Mouse (Mus musculus): ENCODE measurements at regions not wholly inside any gene's neighbourhood (a gene's known extent, or its start where the extent isn't known, plus 50 kb on each side); places are given as distances from the start of the nearest gene placed in this dataset.

DNA sequence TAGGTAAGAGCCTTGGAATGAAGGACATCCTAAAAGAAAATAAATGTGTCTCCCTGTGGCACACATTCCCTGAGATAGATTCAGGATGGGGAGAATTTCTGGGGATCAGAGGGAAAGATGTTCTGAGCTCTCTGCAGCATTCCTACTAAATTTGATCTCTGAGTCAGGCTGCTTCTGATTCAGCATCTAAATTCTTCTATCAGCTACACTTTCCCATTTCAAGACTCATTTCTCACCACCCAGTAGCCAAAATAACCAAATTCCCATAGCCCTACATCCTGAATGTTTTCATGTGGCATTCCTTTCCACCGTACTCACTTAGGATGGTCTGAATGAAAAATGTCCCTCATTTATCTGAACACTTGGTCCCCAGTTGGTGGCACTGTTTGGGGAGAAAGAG, 223.2 kb upstream of the Actbl2 start:
- Histone ChIP-seq H3K27ac (replicated peaks; ENCODE audit: low read depth, low read length) (no peak overlapping the region), H3K4me2 (ENCODE audit: low read depth, severe bottlenecking) (no peak overlapping the region), H3K9me3 (ENCODE audit: control insufficient read depth, low read length) (no peaks in the 10 kb centered on the region), H3K9ac (ENCODE audit: low read length) (no peak overlapping the region), H3K4me1 (ENCODE audit: control insufficient read depth, insufficient read depth, low read length) (no peaks in the 10 kb centered on the region), H3K27me3 (ENCODE audit: control insufficient read depth, insufficient read depth, low read length) (no peaks in the 10 kb centered on the region), H3K36me3 (ENCODE audit: control insufficient read depth, insufficient read depth, low read length) (no peaks in the 10 kb centered on the region), H3K4me3 (ENCODE audit: low read depth, low read length) (no peak overlapping the region)
- no peak for DNase-seq (ENCODE audit: low spot score)
- no peak for ATAC-seq (ENCODE audit: insufficient number of reproducible peaks, low FRiP score, low TSS enrichment, low read depth)
- 86% methylated on average over 1 of the region's 1 CpGs for WGBS

DNA sequence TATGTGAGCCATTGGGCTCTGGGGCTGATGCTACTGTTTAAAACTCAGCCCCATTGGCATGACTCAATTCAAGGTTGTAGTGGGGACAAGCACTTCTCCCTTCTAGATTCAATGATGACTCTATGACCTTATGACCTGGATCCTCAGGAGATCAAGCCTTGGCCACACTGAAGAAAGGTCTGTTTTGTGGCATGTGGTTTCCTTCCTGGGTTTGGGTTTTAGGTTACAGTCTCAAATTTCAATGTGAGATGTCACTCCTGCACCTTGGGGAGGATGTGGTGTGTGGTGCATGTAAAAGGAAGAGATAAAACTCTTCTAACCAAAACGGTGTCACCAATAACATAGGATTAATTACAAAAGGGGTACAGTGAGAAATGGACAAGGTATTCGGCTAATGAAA, 211.2 kb upstream of the Actbl2 start:
- peaks cover 5% of the 10 kb centered on the region; the same call in 1 of the 2 replicates for H3K4me1 ChIP-seq (ENCODE audit: control insufficient read depth, insufficient read depth, low read length)
- H3K27ac ChIP-seq (replicated peaks; ENCODE audit: low read depth, low read length) = no peak overlapping the region
- H3K4me2 ChIP-seq (ENCODE audit: low read depth, severe bottlenecking) = no peak overlapping the region
- H3K27me3 ChIP-seq (ENCODE audit: control insufficient read depth, insufficient read depth, low read length) = no peaks in the 10 kb centered on the region
- H3K36me3 ChIP-seq (ENCODE audit: control insufficient read depth, insufficient read depth, low read length) = no peaks in the 10 kb centered on the region
- no peak for ATAC-seq (ENCODE audit: insufficient number of reproducible peaks, low FRiP score, low TSS enrichment, low read depth)
- WGBS = 48% methylated on average over 2 of the region's 2 CpGs
- DNase-seq (ENCODE audit: low spot score) = no peak
- H3K9me3 ChIP-seq (ENCODE audit: control insufficient read depth, low read length) = no peaks in the 10 kb centered on the region
- H3K9ac ChIP-seq (ENCODE audit: low read length) = no peak overlapping the region
- no peak overlapping the region for H3K4me3 ChIP-seq (ENCODE audit: low read depth, low read length)

DNA sequence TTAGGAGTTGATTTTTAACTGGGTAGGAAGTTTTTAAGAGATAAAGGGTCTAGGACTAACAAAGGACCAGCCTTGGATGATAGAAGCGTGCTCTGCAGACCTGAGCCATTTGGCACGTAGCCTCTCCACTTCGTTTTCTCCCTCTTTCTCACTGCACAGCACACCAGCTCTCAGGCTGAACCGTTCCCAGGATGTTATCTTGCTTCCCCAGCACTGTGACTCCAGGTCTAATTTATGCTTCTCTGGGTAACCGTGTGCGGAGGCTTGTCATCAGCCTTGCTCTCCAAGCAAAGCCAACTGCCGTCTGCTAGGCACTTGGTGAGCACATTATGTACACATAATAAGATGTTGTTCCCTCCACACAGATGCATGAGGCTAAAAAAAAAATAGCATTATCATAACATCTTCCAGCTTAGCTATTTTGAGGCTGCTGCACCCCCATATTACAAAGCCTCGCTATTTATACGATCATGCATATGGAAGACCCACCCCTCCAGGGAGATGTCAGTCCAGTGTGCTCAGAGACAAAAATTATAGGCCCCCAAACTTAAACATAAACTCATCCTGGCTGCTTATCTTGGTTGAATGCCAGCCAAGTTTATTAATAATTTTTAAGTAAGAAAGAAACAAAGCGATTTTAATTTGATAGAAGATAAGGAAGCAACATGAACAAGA, 210.3 kb upstream of the Actbl2 start:
- no peaks in the 10 kb centered on the region for H3K9me3 ChIP-seq (ENCODE audit: control insufficient read depth, low read length)
- no peak overlapping the region for H3K4me2 ChIP-seq (ENCODE audit: low read depth, severe bottlenecking)
- H3K36me3 ChIP-seq (ENCODE audit: control insufficient read depth, insufficient read depth, low read length) = no peaks in the 10 kb centered on the region
- DNase-seq (ENCODE audit: low spot score) = no peak
- no peak for ATAC-seq (ENCODE audit: insufficient number of reproducible peaks, low FRiP score, low TSS enrichment, low read depth)
- WGBS = 61% methylated on average over 10 of the region's 10 CpGs
- no peaks in the 10 kb centered on the region for H3K27me3 ChIP-seq (ENCODE audit: control insufficient read depth, insufficient read depth, low read length)
- no peak overlapping the region for H3K4me3 ChIP-seq (ENCODE audit: low read depth, low read length)
- H3K27ac ChIP-seq (replicated peaks; ENCODE audit: low read depth, low read length) = no peak overlapping the region
- H3K9ac ChIP-seq (ENCODE audit: low read length) = no peak overlapping the region
- H3K4me1 ChIP-seq (ENCODE audit: control insufficient read depth, insufficient read depth, low read length) = peaks cover 5% of the 10 kb centered on the region; the same call in 1 of the 2 replicates

DNA sequence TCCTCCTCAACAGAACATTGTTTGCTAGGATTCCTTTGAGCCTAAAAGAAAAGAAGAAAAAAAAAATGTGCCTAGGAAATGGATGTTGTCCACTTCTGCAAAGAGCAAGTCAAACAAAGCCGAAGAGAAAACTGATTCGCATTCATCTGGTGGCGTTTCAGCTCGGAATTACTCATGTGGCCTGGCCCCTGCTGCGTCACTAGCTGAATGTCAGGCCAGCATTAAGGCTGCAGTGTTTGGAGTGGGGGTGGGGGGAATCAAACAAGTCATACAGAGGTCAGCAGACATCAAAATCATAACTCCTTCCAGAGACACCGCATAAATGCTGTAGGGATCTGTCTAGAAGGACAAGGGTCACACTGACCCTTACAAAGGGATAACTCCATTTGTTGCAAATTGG, 204.7 kb upstream of the Actbl2 start:
- no peak overlapping the region for H3K4me2 ChIP-seq (ENCODE audit: low read depth, severe bottlenecking)
- no peak overlapping the region for H3K4me3 ChIP-seq (ENCODE audit: low read depth, low read length)
- no peak overlapping the region for H3K9ac ChIP-seq (ENCODE audit: low read length)
- peak; percentile 23 for DNase-seq (ENCODE audit: low spot score)
- 38% methylated on average over 6 of the region's 6 CpGs for WGBS
- H3K27ac ChIP-seq (replicated peaks; ENCODE audit: low read depth, low read length) = no peak overlapping the region
- no peaks in the 10 kb centered on the region for H3K9me3 ChIP-seq (ENCODE audit: control insufficient read depth, low read length)
- no peak for ATAC-seq (ENCODE audit: insufficient number of reproducible peaks, low FRiP score, low TSS enrichment, low read depth)
- H3K4me1 ChIP-seq (ENCODE audit: control insufficient read depth, insufficient read depth, low read length) = no peaks in the 10 kb centered on the region; the same call in 1 of the 2 replicates
- H3K36me3 ChIP-seq (ENCODE audit: control insufficient read depth, insufficient read depth, low read length) = no peaks in the 10 kb centered on the region
- H3K27me3 ChIP-seq (ENCODE audit: control insufficient read depth, insufficient read depth, low read length) = no peaks in the 10 kb centered on the region

DNA sequence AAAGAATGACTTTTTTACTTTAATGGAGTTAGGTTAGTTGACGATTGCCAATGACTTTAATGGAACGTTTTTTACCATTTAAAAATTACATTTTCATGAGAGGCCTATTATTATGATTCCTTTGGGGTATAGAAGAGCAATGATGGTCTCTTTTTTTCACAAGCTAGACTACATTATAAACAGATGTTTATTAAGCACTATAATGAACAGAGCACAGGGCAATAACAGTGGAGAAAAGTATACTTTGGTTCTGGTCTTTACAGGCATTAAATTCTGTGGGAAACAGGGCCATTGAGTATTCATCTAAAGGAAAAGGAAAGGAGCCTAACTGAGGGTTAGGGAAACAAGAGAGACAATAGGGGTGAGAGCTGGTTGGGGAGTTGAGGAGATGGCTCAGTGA, 199.0 kb upstream of the Actbl2 start:
- Histone ChIP-seq H3K9me3 (ENCODE audit: control insufficient read depth, low read length) (no peaks in the 10 kb centered on the region), H3K4me2 (ENCODE audit: low read depth, severe bottlenecking) (no peak overlapping the region), H3K4me1 (ENCODE audit: control insufficient read depth, insufficient read depth, low read length) (no peaks in the 10 kb centered on the region; the same call in 1 of the 2 replicates), H3K4me3 (ENCODE audit: low read depth, low read length) (no peak overlapping the region), H3K27me3 (ENCODE audit: control insufficient read depth, insufficient read depth, low read length) (no peaks in the 10 kb centered on the region), H3K36me3 (ENCODE audit: control insufficient read depth, insufficient read depth, low read length) (no peaks in the 10 kb centered on the region), H3K9ac (ENCODE audit: low read length) (no peak overlapping the region), H3K27ac (replicated peaks; ENCODE audit: low read depth, low read length) (no peak overlapping the region)
- no peak for ATAC-seq (ENCODE audit: insufficient number of reproducible peaks, low FRiP score, low TSS enrichment, low read depth)
- no peak for DNase-seq (ENCODE audit: low spot score)
- WGBS = 74% methylated on average over 2 of the region's 2 CpGs

DNA sequence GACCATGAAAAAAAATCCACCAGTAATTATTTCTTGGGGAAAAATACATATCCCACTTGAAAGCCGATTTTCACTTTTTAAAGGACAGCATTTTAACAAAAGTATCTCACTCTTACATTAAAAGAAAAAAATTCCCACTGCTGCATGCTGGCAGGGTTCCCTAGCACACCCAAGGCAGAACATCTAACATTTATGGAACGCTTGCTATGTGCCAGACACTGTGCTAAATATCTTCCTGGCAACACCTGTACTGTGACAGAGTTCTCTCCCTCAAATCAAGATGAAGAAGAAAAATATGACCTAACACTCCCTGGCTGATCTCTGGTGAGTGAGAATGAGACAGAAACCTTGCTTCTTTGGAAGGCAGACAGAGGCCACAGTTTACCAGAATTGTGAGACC, 167.1 kb upstream of the Actbl2 start:
- ATAC-seq (ENCODE audit: insufficient number of reproducible peaks, low FRiP score, low TSS enrichment, low read depth) = no peak
- no peak overlapping the region for H3K4me2 ChIP-seq (ENCODE audit: low read depth, severe bottlenecking)

DNA sequence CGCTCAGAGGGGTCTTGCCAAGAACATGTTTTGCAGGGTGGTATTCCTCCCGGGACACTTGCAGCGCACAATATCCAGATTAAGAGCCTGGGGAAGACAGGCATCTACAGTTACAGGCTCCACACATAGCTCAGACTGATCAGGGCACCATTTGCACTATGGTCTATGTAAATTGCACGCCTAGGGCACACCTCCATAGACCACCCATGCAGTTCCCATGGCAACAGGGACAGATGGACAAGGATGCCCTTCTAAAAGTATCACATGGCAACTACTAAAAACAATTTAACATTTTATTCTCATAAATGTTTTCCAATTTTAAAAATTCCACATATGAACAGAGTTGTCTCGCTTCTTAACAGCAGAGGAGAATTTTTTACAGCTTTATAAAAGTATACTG, 158.7 kb upstream of the Actbl2 start:
- ATAC-seq (ENCODE audit: insufficient number of reproducible peaks, low FRiP score, low TSS enrichment, low read depth) (no peak), DNase-seq (ENCODE audit: low spot score) (no peak)
- H3K9me3 ChIP-seq (ENCODE audit: control insufficient read depth, low read length) = no peaks in the 10 kb centered on the region
- H3K4me3 ChIP-seq (ENCODE audit: low read depth, low read length) = no peak overlapping the region
- no peak overlapping the region for H3K9ac ChIP-seq (ENCODE audit: low read length)
- H3K36me3 ChIP-seq (ENCODE audit: control insufficient read depth, insufficient read depth, low read length) = no peaks in the 10 kb centered on the region
- no peak overlapping the region for H3K27ac ChIP-seq (replicated peaks; ENCODE audit: low read depth, low read length)
- H3K4me1 ChIP-seq (ENCODE audit: control insufficient read depth, insufficient read depth, low read length) = no peaks in the 10 kb centered on the region
- H3K4me2 ChIP-seq (ENCODE audit: low read depth, severe bottlenecking) = no peak overlapping the region
- H3K27me3 ChIP-seq (ENCODE audit: control insufficient read depth, insufficient read depth, low read length) = no peaks in the 10 kb centered on the region
- WGBS = 91% methylated on average over 5 of the region's 5 CpGs

More for the DNA sequence above, 167.1 kb upstream of the Actbl2 start:
- Histone ChIP-seq H3K9ac (ENCODE audit: low read length) (no peak overlapping the region), H3K27me3 (ENCODE audit: control insufficient read depth, insufficient read depth, low read length) (no peaks in the 10 kb centered on the region), H3K36me3 (ENCODE audit: control insufficient read depth, insufficient read depth, low read length) (no peaks in the 10 kb centered on the region), H3K4me1 (ENCODE audit: control insufficient read depth, insufficient read depth, low read length) (no peaks in the 10 kb centered on the region), H3K4me3 (ENCODE audit: low read depth, low read length) (no peak overlapping the region), H3K9me3 (ENCODE audit: control insufficient read depth, low read length) (no peaks in the 10 kb centered on the region), H3K27ac (replicated peaks; ENCODE audit: low read depth, low read length) (no peak overlapping the region)
- WGBS = 83% methylated on average over 2 of the region's 2 CpGs
- no peak for DNase-seq (ENCODE audit: low spot score)

DNA sequence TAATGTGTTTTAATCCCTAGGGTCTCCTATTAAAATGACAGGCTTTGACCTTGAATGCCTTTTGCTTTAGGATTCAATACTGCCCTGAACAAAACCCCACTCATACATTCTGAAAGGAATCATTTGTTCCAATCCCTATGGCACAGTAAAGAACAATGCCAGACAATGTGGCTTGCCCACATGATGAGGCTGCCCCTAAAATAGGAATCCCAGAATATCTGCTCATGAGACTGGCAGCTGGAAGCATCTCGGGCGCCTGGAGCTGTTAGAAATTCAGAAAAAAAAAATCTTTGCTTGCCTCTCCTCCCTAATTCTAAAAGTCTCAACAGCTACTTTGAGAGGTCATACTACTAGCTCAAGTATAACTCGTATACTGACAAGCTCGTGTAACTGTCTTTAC, 157.5 kb upstream of the Actbl2 start:
- Histone ChIP-seq H3K36me3 (ENCODE audit: control insufficient read depth, insufficient read depth, low read length) (no peaks in the 10 kb centered on the region), H3K9ac (ENCODE audit: low read length) (no peak overlapping the region), H3K27me3 (ENCODE audit: control insufficient read depth, insufficient read depth, low read length) (no peaks in the 10 kb centered on the region), H3K9me3 (ENCODE audit: control insufficient read depth, low read length) (no peaks in the 10 kb centered on the region), H3K4me2 (ENCODE audit: low read depth, severe bottlenecking) (no peak overlapping the region), H3K4me3 (ENCODE audit: low read depth, low read length) (no peak overlapping the region), H3K4me1 (ENCODE audit: control insufficient read depth, insufficient read depth, low read length) (no peaks in the 10 kb centered on the region), H3K27ac (replicated peaks; ENCODE audit: low read depth, low read length) (no peak overlapping the region)
- ATAC-seq (ENCODE audit: insufficient number of reproducible peaks, low FRiP score, low TSS enrichment, low read depth) (no peak), DNase-seq (ENCODE audit: low spot score) (no peak)
- WGBS = 85% methylated on average over 4 of the region's 4 CpGs

DNA sequence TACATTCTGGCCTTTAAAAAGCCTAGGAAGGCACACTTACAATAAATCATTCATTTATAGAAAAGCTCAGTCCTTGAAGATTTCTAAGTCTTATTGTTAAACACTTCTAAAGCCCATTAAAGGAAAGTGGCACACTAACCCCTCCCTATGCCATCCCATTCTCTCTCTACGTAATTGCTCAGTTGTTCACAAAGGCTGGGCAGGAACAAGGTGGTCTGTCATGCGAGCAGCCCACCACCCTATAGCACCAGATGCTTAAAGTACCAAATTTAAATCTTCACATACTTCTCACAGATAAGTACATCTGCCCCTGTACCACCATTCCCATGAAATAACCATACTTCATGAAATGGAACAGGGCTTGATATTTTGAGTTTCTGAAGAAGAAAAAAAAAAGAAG, 156.1 kb upstream of the Actbl2 start:
- H3K9ac ChIP-seq (ENCODE audit: low read length) = no peak overlapping the region

More for the DNA sequence above, 156.1 kb upstream of the Actbl2 start:
- no peak for DNase-seq (ENCODE audit: low spot score)
- Histone ChIP-seq H3K27me3 (ENCODE audit: control insufficient read depth, insufficient read depth, low read length) (no peaks in the 10 kb centered on the region), H3K36me3 (ENCODE audit: control insufficient read depth, insufficient read depth, low read length) (no peaks in the 10 kb centered on the region), H3K27ac (replicated peaks; ENCODE audit: low read depth, low read length) (no peak overlapping the region), H3K4me1 (ENCODE audit: control insufficient read depth, insufficient read depth, low read length) (no peaks in the 10 kb centered on the region), H3K4me3 (ENCODE audit: low read depth, low read length) (no peak overlapping the region), H3K4me2 (ENCODE audit: low read depth, severe bottlenecking) (no peak overlapping the region), H3K9me3 (ENCODE audit: control insufficient read depth, low read length) (no peaks in the 10 kb centered on the region)
- 82% methylated on average over 2 of the region's 2 CpGs for WGBS
- no peak for ATAC-seq (ENCODE audit: insufficient number of reproducible peaks, low FRiP score, low TSS enrichment, low read depth)
